Mouse (Mus musculus) central nervous system, embryonic 11.5 days (tissue): ENCODE data around the gene Olig1. TPM values are rescaled to one million over a fixed set of nuclear protein-coding genes. Genes with fewer than 3 reads are reported as not detected.

Experiments
- polyA plus RNA-seq: library from polyadenylated mRNA; depleted of rRNA; stranded (reverse); fragments of >200 nt; gene quantifications from 2 replicates; pipeline ENCODE4 v1.2.3, GENCODE M21; 2012; rRNA removed

Gene Olig1
- 1.3 and 3.3 TPM in 2 replicates for polyA plus RNA-seq

GRCm38 (mm10) chr16:91269468-91270211 is at the start of gene Olig1:
Gene Olig1 (plus strand): TSS chr16:91269772.

GRCm38 (mm10) chr16:91225233-91226037 is 44.1 kb upstream of the Olig1 start, which contains the start of gene Olig2:
Gene Olig2 (plus strand): TSS chr16:91225457.

Other genes with a start within 250 kb of the Olig1 start
- 149 and 168 TPM in 2 replicates for gene Paxbp1, start 225.2 kb upstream of the Olig1 start, polyA plus RNA-seq
- gene 4932438H23Rik, start 174.7 kb upstream of the Olig1 start, polyA plus RNA-seq: 0.10 and 0.20 TPM in 2 replicates
- 7.4 and 10.8 TPM in 2 replicates for gene Olig2, start 44.3 kb upstream of the Olig1 start, polyA plus RNA-seq
- 22.5 and 24.8 TPM in 2 replicates for gene Ifnar2, start 103.0 kb downstream of the Olig1 start, polyA plus RNA-seq
- not detected in 2 replicates for gene Gm21970, start 121.9 kb downstream of the Olig1 start, polyA plus RNA-seq
- 5.8 and 6.3 TPM in 2 replicates for gene Il10rb, start 136.4 kb downstream of the Olig1 start, polyA plus RNA-seq
- gene Ifnar1, start 215.5 kb downstream of the Olig1 start, polyA plus RNA-seq: 33.8 and 44.2 TPM in 2 replicates